ENCODE assay signal across 8 mouse cellular contexts in genomic region chr6:22968073-22968472, GRCm38 (mm10).
DNase-seq lines count a peak whose midpoint lies in the region; ATAC-seq lines count a peak whose summit lies in the region.

No protein-coding gene starts in this region.

- no peak for DNase-seq in frontal cortex, postnatal 10 days (ENCODE audit: low spot score in 2 of 2)
- peak; percentile 5 for DNase-seq in lung, postnatal 14 days
- DNase-seq in lung, postnatal 4 days = no peak
- DNase-seq in embryo, embryonic 10.5 days (ENCODE audit: low spot score) = peak; percentile 81
- DNase-seq in retina, postnatal 1 day = peak; percentile 75
- DNase-seq in thymus, adult 18-20 months = no peak
- no peak for DNase-seq in kidney, postnatal 36 days

- ATAC-seq in frontal cortex, adult (ENCODE audit: low TSS enrichment) = peak; percentile 69

Comparison
In these comparisons a context has a peak if more than half of its experiments do, and no peak if none do; other contexts are left out.
1. DNase-seq: peak in lung, postnatal 14 days (single experiment), embryo, embryonic 10.5 days (single experiment) and retina, postnatal 1 day (single experiment); none in frontal cortex, postnatal 10 days (0 of 2), lung, postnatal 4 days (0 of 2), thymus, adult 18-20 months (0 of 2) and kidney, postnatal 36 days (0 of 2).